Mouse (Mus musculus) hindbrain, embryonic 10.5 days (tissue): ENCODE measurements around the gene Prph2. TPM values are rescaled to one million over a fixed set of nuclear protein-coding genes. Genes with fewer than 3 reads are reported as not detected.

Experiments used
- DNase-seq: peaks from one replicate; pipeline ENCODE4 v3.0.0-alpha.2; 2017; ENCODE audit warnings: low spot score
- H3K27ac ChIP-seq: fragments of 300-500 bp; sonication (generic); 2 replicates; pipeline ENCODE4 v1.5.1; 2016; ENCODE audit warnings: mild to moderate bottlenecking, moderate library complexity
- H3K27me3 ChIP-seq: fragments of 300-500 bp; sonication (generic); 2 replicates; pipeline ENCODE4 v1.6.1; 2016; ENCODE audit warnings: mild to moderate bottlenecking; ENCODE audit not compliant: poor library complexity, insufficient read depth, severe bottlenecking
- H3K36me3 ChIP-seq: fragments of 300-500 bp; sonication (generic); 2 replicates; pipeline ENCODE4 v1.6.1; 2016; ENCODE audit warnings: mild to moderate bottlenecking, moderate library complexity
- H3K4me1 ChIP-seq: fragments of 300-500 bp; sonication (generic); replicated peaks from 2 replicates; pipeline ENCODE4 v1.6.1; 2016; ENCODE audit warnings: mild to moderate bottlenecking
- H3K4me3 ChIP-seq: fragments of 300-500 bp; sonication (generic); 2 replicates; pipeline ENCODE4 v1.5.1; 2016; ENCODE audit warnings: mild to moderate bottlenecking, moderate library complexity
- H3K9me3 ChIP-seq: fragments of 300-500 bp; sonication (generic); 2 replicates; pipeline ENCODE4 v1.6.1; 2016; ENCODE audit warnings: mild to moderate bottlenecking, moderate library complexity
- WGBS: fragments of 180-500 bp; shearing (Covaris S2); methylation state at CpG from one replicate; pipeline ENCODE4 v1.1.7; 2016; 5-methylcytosine and 5-hydroxymethylcytosine counted together
- polyA plus RNA-seq: library from polyadenylated mRNA; unstranded; fragments of >200 nt; fragmentation: Nextera tagmentation; extraction: Ambion mirVana; gene quantifications from 2 replicates; pipeline ENCODE4 v1.2.1, GENCODE M21; 2016

Prph2 gene
- polyA plus RNA-seq: not detected in 2 replicates

GRCm38 (mm10) chr17:46910186-46910585 is at the start of gene Prph2:
Prph2 (plus strand) TSS chr17:46910459.
- H3K4me3 ChIP-seq: no peak within 1 kb of the TSS
- no peak within 1 kb of the TSS for H3K27ac ChIP-seq
- H3K27me3 ChIP-seq: no peaks in the 10 kb centered on the region
- no peaks in the 10 kb centered on the region for H3K36me3 ChIP-seq
- H3K4me1 ChIP-seq: peaks cover 24% of the 10 kb centered on the region
- DNase-seq: no peak
- no peaks in the 10 kb centered on the region for H3K9me3 ChIP-seq
- 89% methylated on average over 10 of the region's 10 CpGs for WGBS

- H3K4me3 ChIP-seq: no peak overlapping the region
- no peaks in the 10 kb centered on the region for H3K27me3 ChIP-seq
- no peak for DNase-seq
- H3K4me1 ChIP-seq: peaks cover 11% of the 10 kb centered on the region; the same call in 1 of the 2 replicates
- H3K27ac ChIP-seq: no peak overlapping the region
- 71% methylated on average over 7 of the region's 7 CpGs for WGBS
- no peaks in the 10 kb centered on the region for H3K36me3 ChIP-seq
- no peaks in the 10 kb centered on the region for H3K9me3 ChIP-seq
These were observed 45.6 kb upstream of the Prph2 start for GRCm38 (mm10) chr17:46864566-46865195.

GRCm38 (mm10) chr17:46866836-46867235 is 43.4 kb upstream of the Prph2 start:
- H3K27ac ChIP-seq: no peak overlapping the region
- no peaks in the 10 kb centered on the region for H3K27me3 ChIP-seq
- H3K36me3 ChIP-seq: no peaks in the 10 kb centered on the region
- no peak overlapping the region for H3K4me3 ChIP-seq
- DNase-seq: no peak
- no peaks in the 10 kb centered on the region for H3K9me3 ChIP-seq
- H3K4me1 ChIP-seq: 0 out of 2 replicates have a peak, but pooled peaks cover 7% of the 10 kb centered on the region
- 90% methylated on average over 12 of the region's 12 CpGs for WGBS

- WGBS: 91% methylated on average over 5 of the region's 5 CpGs
These were observed 40.0 kb upstream of the Prph2 start for GRCm38 (mm10) chr17:46870204-46870798.

GRCm38 (mm10) chr17:46870913-46871312 is 39.3 kb upstream of the Prph2 start:
- Histone ChIP-seq H3K27ac (no peak overlapping the region), H3K9me3 (no peaks in the 10 kb centered on the region), H3K27me3 (no peaks in the 10 kb centered on the region), H3K4me3 (no peak overlapping the region), H3K4me1 (peaks cover 22% of the 10 kb centered on the region), H3K36me3 (no peaks in the 10 kb centered on the region)
- 67% methylated on average over 1 of the region's 1 CpGs for WGBS
- DNase-seq: no peak

More at GRCm38 (mm10) chr17:46870204-46870798, 40.0 kb upstream of the Prph2 start:
- Histone ChIP-seq H3K4me1 (peaks cover 22% of the 10 kb centered on the region), H3K4me3 (no peak overlapping the region), H3K27ac (no peak overlapping the region), H3K9me3 (no peaks in the 10 kb centered on the region), H3K36me3 (no peaks in the 10 kb centered on the region), H3K27me3 (no peaks in the 10 kb centered on the region)
- DNase-seq: no peak

- H3K36me3 ChIP-seq: no peaks in the 10 kb centered on the region
- H3K4me3 ChIP-seq: no peak overlapping the region
- peaks cover 35% of the 10 kb centered on the region for H3K4me1 ChIP-seq
- no peaks in the 10 kb centered on the region for H3K9me3 ChIP-seq
- 0 out of 2 replicates have a peak overlapping the region, but pooled peaks have one; percentile 23 for H3K27ac ChIP-seq
- 70% methylated on average over 7 of the region's 7 CpGs for WGBS
- no peaks in the 10 kb centered on the region for H3K27me3 ChIP-seq
- DNase-seq: no peak
These were observed 37.5 kb upstream of the Prph2 start for GRCm38 (mm10) chr17:46872806-46873205.

- no peak for DNase-seq
- Histone ChIP-seq H3K36me3 (no peaks in the 10 kb centered on the region), H3K27ac (peak overlapping the region; percentile 29; the same call in 1 of the 2 replicates), H3K4me3 (no peak overlapping the region), H3K9me3 (no peaks in the 10 kb centered on the region), H3K4me1 (peaks cover 35% of the 10 kb centered on the region), H3K27me3 (no peaks in the 10 kb centered on the region)
- WGBS: 62% methylated on average over 10 of the region's 10 CpGs
These were observed 36.1 kb upstream of the Prph2 start for GRCm38 (mm10) chr17:46874133-46874532.

GRCm38 (mm10) chr17:46875626-46876025 is 34.6 kb upstream of the Prph2 start:
- Histone ChIP-seq H3K36me3 (no peaks in the 10 kb centered on the region), H3K4me1 (peaks cover 39% of the 10 kb centered on the region), H3K9me3 (no peaks in the 10 kb centered on the region), H3K4me3 (no peak overlapping the region), H3K27ac (no peak overlapping the region), H3K27me3 (no peaks in the 10 kb centered on the region)
- 69% methylated on average over 3 of the region's 3 CpGs for WGBS
- DNase-seq: no peak

GRCm38 (mm10) chr17:46876371-46876950 is 33.8 kb upstream of the Prph2 start:
- Histone ChIP-seq H3K4me3 (no peak overlapping the region), H3K27me3 (no peaks in the 10 kb centered on the region), H3K36me3 (no peaks in the 10 kb centered on the region), H3K4me1 (peaks cover 39% of the 10 kb centered on the region), H3K27ac (no peak overlapping the region), H3K9me3 (no peaks in the 10 kb centered on the region)
- 69% methylated on average over 8 of the region's 8 CpGs for WGBS
- DNase-seq: no peak

- H3K27ac ChIP-seq: no peak overlapping the region
- H3K27me3 ChIP-seq: no peaks in the 10 kb centered on the region
- no peak for DNase-seq
- H3K4me3 ChIP-seq: no peak overlapping the region
- no peaks in the 10 kb centered on the region for H3K36me3 ChIP-seq
- H3K4me1 ChIP-seq: peaks cover 39% of the 10 kb centered on the region
- no peaks in the 10 kb centered on the region for H3K9me3 ChIP-seq
- 86% methylated on average over 5 of the region's 5 CpGs for WGBS
These were observed 33.2 kb upstream of the Prph2 start for GRCm38 (mm10) chr17:46877061-46877460.

- Histone ChIP-seq H3K27me3 (no peaks in the 10 kb centered on the region), H3K9me3 (no peaks in the 10 kb centered on the region), H3K4me3 (no peak overlapping the region), H3K27ac (no peak overlapping the region), H3K36me3 (no peaks in the 10 kb centered on the region), H3K4me1 (peaks cover 20% of the 10 kb centered on the region; the same call in 1 of the 2 replicates)
- no peak for DNase-seq
- 68% methylated on average over 14 of the region's 14 CpGs for WGBS
These were observed 30.4 kb upstream of the Prph2 start for GRCm38 (mm10) chr17:46879841-46880311.

GRCm38 (mm10) chr17:46880322-46880721 is 29.9 kb upstream of the Prph2 start:
- H3K4me3 ChIP-seq: no peak overlapping the region
- H3K9me3 ChIP-seq: no peaks in the 10 kb centered on the region
- DNase-seq: no peak
- H3K36me3 ChIP-seq: no peaks in the 10 kb centered on the region
- peaks cover 20% of the 10 kb centered on the region; the same call in 1 of the 2 replicates for H3K4me1 ChIP-seq
- no peak overlapping the region for H3K27ac ChIP-seq
- 93% methylated on average over 2 of the region's 2 CpGs for WGBS
- no peaks in the 10 kb centered on the region for H3K27me3 ChIP-seq

- H3K9me3 ChIP-seq: no peaks in the 10 kb centered on the region
- H3K36me3 ChIP-seq: no peaks in the 10 kb centered on the region
- no peak overlapping the region for H3K4me3 ChIP-seq
- H3K4me1 ChIP-seq: peaks cover 24% of the 10 kb centered on the region
- no peak overlapping the region for H3K27ac ChIP-seq
- H3K27me3 ChIP-seq: no peaks in the 10 kb centered on the region
- 86% methylated on average over 6 of the region's 6 CpGs for WGBS
- no peak for DNase-seq
These were observed 28.5 kb upstream of the Prph2 start for GRCm38 (mm10) chr17:46881728-46882127.
